Mouse (Mus musculus) bone marrow, adult 2 months (tissue): Measurements from ENCODE around the gene Ube2c.
"Not testable (repeated sequence)": the region's sequence is repeated elsewhere in the genome, so short reads cannot be mapped to it uniquely, and the experiment has no call there.

Experiments used
- CTCF ChIP-seq: fragments of 200-500 bp; IDR thresholded peaks from 2 replicates; pipeline ENCODE4 v1.5.1; 2011; ENCODE audit warnings: low read length, control low read depth; ENCODE audit not compliant: control insufficient read depth, insufficient read depth
- POLR2A ChIP-seq: fragments of 200-500 bp; IDR thresholded peaks from 2 replicates; pipeline ENCODE4 v1.6.1; 2011; ENCODE audit warnings: low read depth, mild to moderate bottlenecking, control low read depth, low read length, borderline replicate concordance; ENCODE audit not compliant: control insufficient read depth

DNA sequence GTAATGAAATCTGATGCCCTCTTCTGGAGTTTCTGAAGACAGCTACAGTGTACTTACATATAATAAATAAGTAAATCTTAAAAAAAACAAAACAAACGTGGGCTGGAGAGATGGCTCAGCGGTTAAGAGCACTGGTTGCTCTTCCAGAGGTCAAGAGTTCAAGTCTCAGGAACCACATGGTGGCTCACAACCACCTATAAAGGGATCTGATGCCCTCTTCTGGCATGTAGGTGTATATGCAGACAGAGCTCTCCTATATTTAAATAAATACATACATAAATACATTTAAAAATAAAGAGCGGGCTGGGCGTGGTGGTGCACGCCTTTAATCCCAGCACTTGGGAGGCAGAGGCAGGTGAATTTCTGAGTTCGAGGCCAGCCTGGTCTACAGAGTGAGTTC is 28.9 kb downstream of the Ube2c start:
- not testable (repeated sequence) for TF ChIP-seq CTCF, POLR2A
